Mouse (Mus musculus) intestine, postnatal 0 days (tissue): Measurements from ENCODE around the gene Itpkb. TPM values are rescaled to one million over a fixed set of nuclear protein-coding genes. Genes with fewer than 3 reads are reported as not detected.
A peak's percentile ranks its signal among the peaks of the same experiment; 100 is the strongest.

Experiments used
- ATAC-seq: fragments of 200-750 bp; cut with Nextera tagmentation; 2 replicates; pipeline ENCODE4 v1.8.0; 2017; ENCODE audit warnings: mild to moderate bottlenecking, moderate TSS enrichment, moderate library complexity
- H3K27ac ChIP-seq: fragments of 300-500 bp; sonication (generic); 2 replicates; pipeline ENCODE4 v1.5.1; 2014; ENCODE audit warnings: mild to moderate bottlenecking, low read depth, low read length, moderate library complexity
- H3K27me3 ChIP-seq: fragments of 300-500 bp; sonication (generic); replicated peaks from 2 replicates; pipeline ENCODE4 v1.6.1; 2014; ENCODE audit warnings: low read length, mixed read lengths; ENCODE audit not compliant: control insufficient read depth, insufficient read depth
- H3K36me3 ChIP-seq: fragments of 300-500 bp; sonication (generic); 2 replicates; pipeline ENCODE4 v1.6.1; 2014; ENCODE audit warnings: mild to moderate bottlenecking, moderate library complexity; ENCODE audit not compliant: control insufficient read depth, insufficient read depth
- H3K4me1 ChIP-seq: fragments of 300-500 bp; sonication (generic); replicated peaks from 2 replicates; pipeline ENCODE4 v1.6.1; 2014; ENCODE audit warnings: antibody characterized with exemption, low read length, mixed read lengths; ENCODE audit not compliant: control insufficient read depth, insufficient read depth
- H3K4me2 ChIP-seq: fragments of 300-500 bp; sonication (generic); replicated peaks from 2 replicates; pipeline ENCODE4 v1.6.1; 2014; ENCODE audit warnings: low read depth, mild to moderate bottlenecking, moderate library complexity
- H3K4me3 ChIP-seq: fragments of 300-500 bp; sonication (generic); 2 replicates; pipeline ENCODE4 v1.5.1; 2014; ENCODE audit warnings: low read depth, low read length
- H3K9ac ChIP-seq: fragments of 300-500 bp; sonication (generic); 2 replicates; pipeline ENCODE4 v1.6.1; 2014; ENCODE audit warnings: mild to moderate bottlenecking, low read depth, low read length
- H3K9me3 ChIP-seq: fragments of 300-500 bp; sonication (generic); 2 replicates; pipeline ENCODE4 v1.6.1; 2016; ENCODE audit warnings: mixed run types; ENCODE audit not compliant: control insufficient read depth
- CTCF ChIP-seq: sonication (generic); IDR thresholded peaks from 2 replicates; pipeline ENCODE4 v1.5.1; 2016; ENCODE audit warnings: low read depth, mild to moderate bottlenecking, control low read depth, antibody characterized with exemption, moderate library complexity
- WGBS: fragments of 180-500 bp; shearing (Covaris S2); extraction: QIAGEN DNeasy Blood & Tissue Kit; methylation state at CpG from one replicate; pipeline ENCODE4 v1.1.7; 2014; 5-methylcytosine and 5-hydroxymethylcytosine counted together
- polyA plus RNA-seq: library from polyadenylated mRNA; unstranded; fragments of >200 nt; fragmentation: Nextera tagmentation; extraction: Ambion mirVana; gene quantifications from 2 replicates; pipeline ENCODE4 v1.2.1, GENCODE M21; 2015

Gene Itpkb
- polyA plus RNA-seq, 1 experiment from 2014 or later = 2.3 TPM

- WGBS = 38% methylated on average over 5 of the region's 5 CpGs
- H3K9me3 ChIP-seq = no peaks in the 10 kb centered on the region
- H3K9ac ChIP-seq = no peak overlapping the region
- ATAC-seq = no peak
- no peak for TF ChIP-seq CTCF
- H3K27me3 ChIP-seq = no peaks in the 10 kb centered on the region
- no peak overlapping the region for H3K27ac ChIP-seq
- H3K4me3 ChIP-seq = no peak overlapping the region
- H3K36me3 ChIP-seq = no peaks in the 10 kb centered on the region
- no peak overlapping the region for H3K4me2 ChIP-seq
- H3K4me1 ChIP-seq = no peaks in the 10 kb centered on the region
These were observed 67.4 kb downstream of the Itpkb start for GRCm38 (mm10) chr1:180397734-180398133.

- Histone ChIP-seq H3K4me1 (peaks cover 3% of the 10 kb centered on the region; the same call in 1 of the 2 replicates), H3K4me3 (no peak overlapping the region), H3K27me3 (no peaks in the 10 kb centered on the region), H3K4me2 (no peak overlapping the region), H3K36me3 (no peaks in the 10 kb centered on the region), H3K9ac (no peak overlapping the region), H3K9me3 (no peaks in the 10 kb centered on the region), H3K27ac (no peak overlapping the region)
- TF ChIP-seq CTCF = no peak
- 81% methylated on average over 3 of the region's 3 CpGs for WGBS
- no peak for ATAC-seq
These were observed 68.2 kb downstream of the Itpkb start for GRCm38 (mm10) chr1:180398446-180398845.

GRCm38 (mm10) chr1:180400691-180401455, 70.6 kb downstream of the Itpkb start:
- Histone ChIP-seq H3K4me2 (no peak overlapping the region), H3K27me3 (no peaks in the 10 kb centered on the region), H3K4me1 (peaks cover 22% of the 10 kb centered on the region), H3K27ac (no peak overlapping the region), H3K9ac (no peak overlapping the region), H3K36me3 (no peaks in the 10 kb centered on the region), H3K4me3 (no peak overlapping the region), H3K9me3 (no peaks in the 10 kb centered on the region)
- 61% methylated on average over 4 of the region's 4 CpGs for WGBS
- ATAC-seq = no peak
- no peak for TF ChIP-seq CTCF

GRCm38 (mm10) chr1:180401725-180402124, 71.4 kb downstream of the Itpkb start:
- H3K4me1 ChIP-seq = peaks cover 22% of the 10 kb centered on the region

GRCm38 (mm10) chr1:180402481-180403081, 72.3 kb downstream of the Itpkb start:
- Histone ChIP-seq H3K36me3 (no peaks in the 10 kb centered on the region), H3K4me1 (peaks cover 22% of the 10 kb centered on the region), H3K27ac (peak overlapping the region; percentile 74), H3K27me3 (no peaks in the 10 kb centered on the region), H3K9me3 (no peaks in the 10 kb centered on the region), H3K4me2 (0 out of 2 replicates have a peak overlapping the region, but pooled peaks have one; percentile 53), H3K4me3 (no peak overlapping the region), H3K9ac (no peak overlapping the region)
- ATAC-seq = no peak
- 60% methylated on average over 11 of the region's 11 CpGs for WGBS
- TF ChIP-seq CTCF = no peak

More at GRCm38 (mm10) chr1:180401725-180402124, 71.4 kb downstream of the Itpkb start:
- Histone ChIP-seq H3K4me3 (no peak overlapping the region), H3K4me2 (no peak overlapping the region), H3K27me3 (no peaks in the 10 kb centered on the region), H3K36me3 (no peaks in the 10 kb centered on the region), H3K9ac (no peak overlapping the region), H3K27ac (peak overlapping the region; percentile 4; the same call in 1 of the 2 replicates), H3K9me3 (no peaks in the 10 kb centered on the region)
- no peak for ATAC-seq
- WGBS = 85% methylated on average over 6 of the region's 6 CpGs
- no peak for TF ChIP-seq CTCF

- whole genome bisulfite sequencing = 69% methylated on average over 8 of the region's 8 CpGs
- ATAC-seq = no peak
- H3K4me1 ChIP-seq = peaks cover 22% of the 10 kb centered on the region
- peak overlapping the region; percentile 74 for H3K27ac ChIP-seq
- TF ChIP-seq CTCF = no peak
- no peak overlapping the region for H3K4me3 ChIP-seq
- no peak overlapping the region for H3K9ac ChIP-seq
- H3K36me3 ChIP-seq = no peaks in the 10 kb centered on the region
- no peaks in the 10 kb centered on the region for H3K9me3 ChIP-seq
- no peaks in the 10 kb centered on the region for H3K27me3 ChIP-seq
- peak overlapping the region; percentile 53 for H3K4me2 ChIP-seq
These were observed 73.0 kb downstream of the Itpkb start for GRCm38 (mm10) chr1:180403357-180403693.
